Mouse (Mus musculus): Measurements from ENCODE around the gene Gm26938.

- TF ChIP-seq CTCF (IDR thresholded peaks at IDR 0.05; ENCODE audit: control insufficient read depth, insufficient read depth, insufficient read length) (no peak), MYOG (IDR thresholded peaks at IDR 0.05; ENCODE audit: control insufficient read depth, extremely low read depth, insufficient read length) (no peak), USF1 (IDR thresholded peaks at IDR 0.05; ENCODE audit: low read depth) (no peak), MAX (IDR thresholded peaks at IDR 0.05) (no peak), FOSL1 (IDR thresholded peaks at IDR 0.05; ENCODE audit: insufficient read depth, low read length, poor library complexity, severe bottlenecking) (no peak)
Observed at GRCm38 (mm10) chr5:139768216-139768615, 58.0 kb downstream of the Gm26938 start.

All from C2C12 (cell line).